Mouse (Mus musculus) hindbrain, embryonic 11.5 days (tissue): Measurements from ENCODE around the gene Aatf. TPM values are rescaled to one million over a fixed set of nuclear protein-coding genes. Genes with fewer than 3 reads are reported as not detected.

ENCODE experiments used
- ATAC-seq: fragments of 200-750 bp; cut with Nextera tagmentation; 2 replicates; pipeline ENCODE4 v1.8.0; 2017; ENCODE audit warnings: mild to moderate bottlenecking, moderate TSS enrichment, moderate library complexity; ENCODE audit not compliant: low FRiP score
- DNase-seq: peaks from one replicate; pipeline ENCODE4 v3.0.0-alpha.2; 2015; ENCODE audit warnings: low spot score
- H3K27ac ChIP-seq: fragments of 300-500 bp; sonication (generic); 2 replicates; pipeline ENCODE4 v1.5.1; 2014; ENCODE audit warnings: mild to moderate bottlenecking, low read depth, low read length
- H3K27me3 ChIP-seq: fragments of 300-500 bp; sonication (generic); 2 replicates; pipeline ENCODE4 v1.6.1; 2014; ENCODE audit warnings: mild to moderate bottlenecking, low read length, moderate library complexity, mixed read lengths; ENCODE audit not compliant: control insufficient read depth, insufficient read depth
- H3K36me3 ChIP-seq: fragments of 300-500 bp; sonication (generic); 2 replicates; pipeline ENCODE4 v1.6.1; 2014; ENCODE audit warnings: mild to moderate bottlenecking, low read length, moderate library complexity, mixed read lengths; ENCODE audit not compliant: control insufficient read depth, insufficient read depth
- H3K4me1 ChIP-seq: fragments of 300-500 bp; sonication (generic); replicated peaks from 2 replicates; pipeline ENCODE4 v1.6.1; 2014; ENCODE audit warnings: low read length, mixed read lengths; ENCODE audit not compliant: control insufficient read depth, insufficient read depth
- H3K4me2 ChIP-seq: fragments of 300-500 bp; sonication (generic); replicated peaks from 2 replicates; pipeline ENCODE4 v1.6.1; 2014; ENCODE audit warnings: mild to moderate bottlenecking, low read depth, low read length
- H3K4me3 ChIP-seq: fragments of 300-500 bp; sonication (generic); 2 replicates; pipeline ENCODE4 v1.5.1; 2014; ENCODE audit warnings: low read depth, low read length
- H3K9ac ChIP-seq: fragments of 300-500 bp; sonication (generic); 2 replicates; pipeline ENCODE4 v1.6.1; 2014; ENCODE audit warnings: low read depth, low read length
- H3K9me3 ChIP-seq: fragments of 300-500 bp; sonication (generic); 2 replicates; pipeline ENCODE4 v1.6.1; 2016; ENCODE audit warnings: low read length; ENCODE audit not compliant: control insufficient read depth
- WGBS: fragments of 180-500 bp; shearing (Covaris S2); extraction: QIAGEN DNeasy Blood & Tissue Kit; methylation state at CpG from one replicate; pipeline ENCODE4 v1.1.7; 2014; 5-methylcytosine and 5-hydroxymethylcytosine counted together
- polyA plus RNA-seq: library from polyadenylated mRNA; unstranded; fragments of >200 nt; fragmentation: Nextera tagmentation; extraction: Ambion mirVana; gene quantifications from 2 replicates; pipeline ENCODE4 v1.2.1, GENCODE M21; 2014

Gene Aatf
- polyA plus RNA-seq, 1 experiment from 2014 or later, result 59.9 TPM

GRCm38 (mm10) chr11:84429581-84429980 lies 83.7 kb downstream of the Aatf start:
- no peaks in the 10 kb centered on the region for H3K36me3 ChIP-seq
- no peak overlapping the region for H3K4me2 ChIP-seq
- ATAC-seq, result peak; percentile 70; the same call in 1 of the 2 replicates
- H3K27me3 ChIP-seq, result no peaks in the 10 kb centered on the region
- no peak overlapping the region for H3K27ac ChIP-seq
- no peaks in the 10 kb centered on the region for H3K9me3 ChIP-seq
- DNase-seq, result peak; percentile 77
- WGBS, result 43% methylated on average over 1 of the region's 1 CpGs
- no peak overlapping the region for H3K4me3 ChIP-seq
- no peak overlapping the region for H3K9ac ChIP-seq
- peaks cover 2% of the 10 kb centered on the region; the same call in 1 of the 2 replicates for H3K4me1 ChIP-seq

DNA sequence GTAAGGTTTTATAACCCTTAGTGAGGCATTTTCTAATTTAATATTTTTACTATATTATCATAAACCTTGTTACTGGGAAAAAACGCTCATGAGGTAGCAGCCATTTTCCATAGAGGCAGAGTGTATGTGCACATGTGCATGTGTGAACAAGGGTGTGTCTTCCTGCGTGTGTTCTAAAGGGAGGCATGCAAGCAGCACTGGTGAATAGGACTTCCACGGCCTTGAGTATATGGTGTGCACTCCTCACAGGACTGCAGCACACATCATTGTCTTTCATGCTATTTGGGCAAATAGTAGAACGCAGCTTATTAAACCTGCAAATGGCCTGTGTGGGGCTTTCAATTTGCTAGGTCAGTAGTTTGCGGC lies 86.7 kb downstream of the Aatf start:
- DNase-seq, result no peak
- 87% methylated on average over 5 of the region's 5 CpGs for WGBS
- Histone ChIP-seq H3K9me3 (no peaks in the 10 kb centered on the region), H3K27ac (no peak overlapping the region), H3K36me3 (no peaks in the 10 kb centered on the region), H3K27me3 (no peaks in the 10 kb centered on the region), H3K4me3 (no peak overlapping the region), H3K9ac (no peak overlapping the region), H3K4me1 (peaks cover 2% of the 10 kb centered on the region; the same call in 1 of the 2 replicates), H3K4me2 (no peak overlapping the region)
- no peak for ATAC-seq

- ATAC-seq (no peak), DNase-seq (no peak)
- Histone ChIP-seq H3K27me3 (no peaks in the 10 kb centered on the region), H3K9me3 (no peaks in the 10 kb centered on the region), H3K27ac (no peak overlapping the region; the same call in 1 of the 2 replicates), H3K9ac (no peak overlapping the region), H3K4me2 (no peak overlapping the region), H3K36me3 (no peaks in the 10 kb centered on the region), H3K4me1 (no peaks in the 10 kb centered on the region; the same call in 1 of the 2 replicates), H3K4me3 (no peak overlapping the region)
- 63% methylated on average over 13 of the region's 13 CpGs for WGBS
These were observed 87.3 kb downstream of the Aatf start for GRCm38 (mm10) chr11:84425736-84426632.

GRCm38 (mm10) chr11:84420779-84421178 lies 92.5 kb downstream of the Aatf start:
- no peaks in the 10 kb centered on the region for H3K9me3 ChIP-seq
- H3K4me2 ChIP-seq, result no peak overlapping the region
- no peak for ATAC-seq
- DNase-seq, result no peak
- H3K4me3 ChIP-seq, result no peak overlapping the region
- H3K27me3 ChIP-seq, result no peaks in the 10 kb centered on the region
- no peaks in the 10 kb centered on the region; the same call in 1 of the 2 replicates for H3K4me1 ChIP-seq
- no peaks in the 10 kb centered on the region for H3K36me3 ChIP-seq
- H3K27ac ChIP-seq, result no peak overlapping the region
- H3K9ac ChIP-seq, result no peak overlapping the region
- 95% methylated on average over 6 of the region's 6 CpGs for WGBS

GRCm38 (mm10) chr11:84413111-84413510 lies 100.2 kb downstream of the Aatf start:
- no peaks in the 10 kb centered on the region for H3K36me3 ChIP-seq
- no peak overlapping the region for H3K4me2 ChIP-seq
- DNase-seq (no peak), ATAC-seq (no peak)
- no peaks in the 10 kb centered on the region for H3K4me1 ChIP-seq
- no peak overlapping the region for H3K9ac ChIP-seq
- no peaks in the 10 kb centered on the region for H3K9me3 ChIP-seq
- 67% methylated on average over 6 of the region's 6 CpGs for WGBS
- H3K4me3 ChIP-seq, result no peak overlapping the region
- H3K27me3 ChIP-seq, result no peaks in the 10 kb centered on the region
- H3K27ac ChIP-seq, result no peak overlapping the region

- Histone ChIP-seq H3K27me3 (no peaks in the 10 kb centered on the region), H3K9ac (no peak overlapping the region), H3K4me2 (no peak overlapping the region), H3K4me3 (no peak overlapping the region), H3K36me3 (no peaks in the 10 kb centered on the region), H3K27ac (no peak overlapping the region), H3K9me3 (no peaks in the 10 kb centered on the region), H3K4me1 (no peaks in the 10 kb centered on the region)
- WGBS, result 68% methylated on average over 12 of the region's 12 CpGs
- ATAC-seq (no peak), DNase-seq (no peak)
These were observed 101.0 kb downstream of the Aatf start for GRCm38 (mm10) chr11:84412201-84412934.

- Histone ChIP-seq H3K27ac (no peak overlapping the region), H3K4me3 (no peak overlapping the region), H3K4me1 (no peaks in the 10 kb centered on the region), H3K9ac (no peak overlapping the region), H3K27me3 (no peaks in the 10 kb centered on the region), H3K4me2 (no peak overlapping the region), H3K36me3 (no peaks in the 10 kb centered on the region), H3K9me3 (no peaks in the 10 kb centered on the region)
- WGBS, result 70% methylated on average over 7 of the region's 7 CpGs
- no peak for DNase-seq
- no peak for ATAC-seq
These were observed 101.7 kb downstream of the Aatf start for GRCm38 (mm10) chr11:84411642-84412018.

DNA sequence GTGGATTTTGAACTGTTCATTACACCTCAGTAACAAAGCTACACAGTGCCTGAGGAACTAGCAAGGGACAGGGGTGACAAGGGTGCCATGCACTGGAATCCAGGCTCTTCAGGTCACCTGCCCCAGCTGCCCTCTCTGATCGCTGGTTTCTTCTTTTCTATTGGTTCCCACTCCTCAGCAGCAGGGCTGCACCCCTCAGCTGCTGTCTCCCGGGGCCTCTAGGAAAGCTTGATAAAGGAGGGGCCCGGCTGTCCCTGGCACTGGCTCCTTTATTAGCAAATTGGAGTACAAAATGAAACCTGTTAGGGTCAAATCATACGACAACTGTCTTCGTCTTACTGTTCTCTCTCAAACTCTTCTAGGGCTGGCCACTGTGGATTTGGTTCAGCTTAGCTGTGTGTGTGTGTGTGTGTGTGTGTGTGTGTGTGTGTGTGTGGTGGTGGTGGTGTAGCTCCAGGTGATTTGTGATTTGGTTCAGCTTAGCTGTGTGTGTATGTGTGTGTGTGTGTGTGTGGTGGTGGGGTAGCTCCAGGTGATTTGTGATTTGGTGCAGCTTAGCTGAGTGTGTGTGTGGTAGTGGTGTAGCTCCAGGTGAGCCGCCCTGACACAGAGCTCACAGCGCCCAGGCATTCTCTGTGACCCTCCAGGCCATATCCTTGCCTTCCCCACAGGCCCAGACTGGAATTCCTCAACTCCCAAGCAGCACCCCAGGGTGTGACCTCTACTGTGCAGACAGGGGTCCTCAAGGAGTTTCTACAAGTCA lies 102.3 kb downstream of the Aatf start:
- ATAC-seq (no peak), DNase-seq (no peak)
- no peaks in the 10 kb centered on the region for H3K4me1 ChIP-seq
- no peaks in the 10 kb centered on the region for H3K27me3 ChIP-seq
- no peak overlapping the region for H3K4me2 ChIP-seq
- no peaks in the 10 kb centered on the region for H3K9me3 ChIP-seq
- no peak overlapping the region for H3K9ac ChIP-seq
- no peak overlapping the region for H3K27ac ChIP-seq
- no peak overlapping the region for H3K4me3 ChIP-seq
- WGBS, result 71% methylated on average over 7 of the region's 7 CpGs
- H3K36me3 ChIP-seq, result no peaks in the 10 kb centered on the region
